Mouse (Mus musculus): ENCODE data around the gene Entpd8.

The Entpd8 gene

GRCm38 (mm10) chr2:25095109-25095850 is 15.2 kb downstream of the Entpd8 start, which contains the start of gene Noxa1:
Gene Noxa1, minus strand, starts transcription at chr2:25095149.
- DNase-seq (ENCODE audit: low spot score in 2 of 2) = no peak

- no peak for DNase-seq (ENCODE audit: low spot score in 2 of 2)
Measured at GRCm38 (mm10) chr2:25098005-25098615, 18.0 kb downstream of the Entpd8 start.

DNA sequence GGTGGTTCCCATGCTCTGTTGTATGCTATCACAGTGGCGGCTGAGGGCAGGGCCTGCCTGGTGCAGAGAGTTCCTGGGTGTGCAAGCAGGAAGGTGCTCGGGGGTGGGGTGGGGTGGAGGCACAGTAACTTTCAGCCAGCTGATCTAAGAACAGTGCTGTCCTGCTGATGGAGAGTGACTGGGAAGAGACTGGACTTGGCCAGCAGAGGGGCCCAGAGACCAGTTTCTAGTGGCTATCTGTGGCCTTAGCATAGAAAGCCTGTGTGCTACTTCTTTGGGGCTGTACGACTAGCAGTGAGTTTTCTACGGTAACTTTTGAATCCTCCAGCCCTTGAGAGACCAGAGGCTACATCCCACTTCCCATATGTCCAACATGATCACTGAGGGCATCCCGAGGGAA is 18.9 kb downstream of the Entpd8 start:
- no peak for DNase-seq (ENCODE audit: low spot score in 2 of 2)

DNA sequence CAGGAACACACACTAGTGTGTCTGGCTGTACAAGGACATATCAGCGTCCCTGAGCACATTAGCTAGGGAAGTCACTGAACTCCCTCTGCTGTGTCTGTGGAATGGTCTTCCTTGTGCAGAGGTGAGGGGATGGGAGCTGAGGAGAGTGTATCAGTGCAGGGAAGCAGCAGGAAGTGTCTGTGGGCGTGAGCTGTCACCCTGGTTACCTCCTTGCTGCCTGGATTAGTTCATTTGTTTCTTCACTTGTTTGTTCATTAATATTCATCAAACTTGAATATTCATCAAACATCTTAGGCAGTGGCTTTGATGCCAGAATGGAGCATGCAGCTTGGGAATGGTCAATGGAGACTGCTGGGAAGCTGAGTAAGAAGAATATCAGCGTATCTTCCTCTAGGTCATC is 19.6 kb downstream of the Entpd8 start:
- no peak for DNase-seq (ENCODE audit: low spot score in 2 of 2)

- DNase-seq (ENCODE audit: low spot score in 2 of 2) = no peak
Measured at GRCm38 (mm10) chr2:25104122-25104521, 24.0 kb downstream of the Entpd8 start.

GRCm38 (mm10) chr2:25106045-25106444 is 25.9 kb downstream of the Entpd8 start:
- DNase-seq (ENCODE audit: low spot score in 2 of 2) = no peak

DNA sequence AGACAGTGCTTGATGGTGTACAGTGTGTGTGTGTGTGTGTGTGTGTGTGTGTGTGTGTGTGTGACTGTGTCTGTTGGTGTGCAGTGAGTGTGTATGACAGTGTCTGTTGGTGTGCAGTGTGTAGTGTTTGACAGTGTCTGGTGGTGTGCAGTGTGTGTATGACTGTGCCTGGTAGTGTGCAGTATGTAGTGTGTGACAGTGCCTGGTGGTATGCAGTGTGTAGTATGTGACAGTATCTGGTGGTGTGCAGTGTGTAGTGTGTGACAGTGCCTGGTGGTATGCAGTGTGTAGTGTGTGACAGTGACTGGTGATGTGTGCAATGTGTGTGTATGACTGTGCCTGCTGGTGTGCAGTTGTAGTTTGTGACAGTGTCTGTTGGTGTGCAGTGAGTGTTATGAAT is 29.4 kb downstream of the Entpd8 start:
- DNase-seq (ENCODE audit: low spot score in 2 of 2) = no peak

DNA sequence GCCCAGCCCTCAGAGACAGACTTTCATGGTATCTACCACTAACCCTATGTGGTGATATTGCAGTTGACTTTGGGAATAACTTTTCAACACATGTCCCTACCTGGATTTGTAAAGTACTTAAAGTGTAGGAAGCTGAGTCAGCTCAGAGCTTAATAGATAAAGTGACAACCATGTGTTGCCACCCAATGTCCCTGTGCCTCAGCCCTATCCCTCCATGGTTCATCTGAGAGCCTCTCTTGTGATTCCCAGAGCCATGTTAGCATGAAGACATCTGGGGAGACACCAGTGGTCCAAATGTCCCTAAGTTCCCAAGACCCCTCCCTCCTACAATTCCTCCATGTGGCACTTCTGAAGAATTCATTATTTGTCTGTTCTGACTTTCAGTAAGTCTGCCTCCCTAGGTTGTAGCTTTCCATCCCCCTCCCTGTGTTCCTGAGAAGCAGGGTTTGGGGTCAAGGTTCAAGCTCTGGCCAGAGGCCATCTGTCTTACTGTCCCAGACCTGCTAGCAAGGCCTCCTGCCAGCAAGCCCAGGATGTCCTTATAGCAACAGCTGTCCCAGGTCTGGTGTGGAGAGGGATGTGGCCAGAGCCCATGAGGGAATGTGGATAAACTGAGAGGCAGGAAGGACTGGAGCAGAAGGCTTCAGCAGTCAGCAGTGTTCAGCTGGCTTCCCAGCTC is 30.5 kb downstream of the Entpd8 start:
- no peak for DNase-seq (ENCODE audit: low spot score in 2 of 2)

GRCm38 (mm10) chr2:25111184-25111791 is 31.2 kb downstream of the Entpd8 start:
- peak in 1 of 2 experiments; percentile 28 for DNase-seq (ENCODE audit: low spot score in 2 of 2)

- DNase-seq (ENCODE audit: low spot score in 2 of 2) = no peak
Measured at GRCm38 (mm10) chr2:25114308-25114707, 34.2 kb downstream of the Entpd8 start.

- DNase-seq (ENCODE audit: low spot score in 2 of 2) = no peak
Measured at GRCm38 (mm10) chr2:25115442-25115841, 35.3 kb downstream of the Entpd8 start.

- no peak for DNase-seq (ENCODE audit: low spot score in 2 of 2)
Measured at GRCm38 (mm10) chr2:25120963-25121362, 40.9 kb downstream of the Entpd8 start.

DNA sequence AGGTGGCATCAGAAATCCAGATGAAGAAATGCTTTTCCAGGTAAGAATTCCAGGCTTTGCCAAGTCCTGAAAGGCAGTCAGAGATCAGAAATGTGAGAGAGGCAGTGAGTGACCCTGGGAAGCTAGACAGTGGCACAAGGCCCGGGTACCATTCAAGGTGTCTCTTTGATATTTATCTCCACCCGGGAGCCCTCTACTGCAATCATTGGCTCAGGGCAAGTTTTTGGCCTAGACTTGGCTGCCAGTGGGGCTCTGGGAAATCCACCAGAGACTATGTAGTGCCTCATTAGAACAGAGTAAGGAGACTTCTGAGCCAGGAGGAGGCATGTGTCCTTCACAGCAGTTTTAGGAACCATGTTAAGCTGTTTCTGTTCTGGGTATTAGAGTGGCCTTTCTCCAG is 42.6 kb downstream of the Entpd8 start:
- no peak for DNase-seq (ENCODE audit: low spot score in 2 of 2)

DNA sequence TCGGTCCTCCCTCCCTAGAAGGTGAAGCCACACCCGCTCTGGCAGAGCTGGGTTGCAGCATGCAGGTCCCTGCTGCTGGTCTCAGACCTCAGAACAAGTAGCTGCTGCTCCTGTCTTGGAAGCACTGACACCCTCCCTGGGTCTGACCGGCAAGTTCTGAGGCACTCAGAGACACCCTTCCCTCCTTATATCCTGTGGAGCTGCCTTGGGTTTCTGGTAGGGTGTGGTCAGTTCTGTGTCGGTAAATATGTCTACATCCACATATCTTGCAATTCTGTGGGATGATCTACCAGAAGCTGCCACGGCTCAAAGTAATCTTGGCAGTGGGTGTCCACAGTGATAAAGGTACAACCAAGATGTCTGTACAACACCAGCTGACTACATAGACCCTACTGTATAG is 43.4 kb downstream of the Entpd8 start:
- no peak for DNase-seq (ENCODE audit: low spot score in 2 of 2)

DNA sequence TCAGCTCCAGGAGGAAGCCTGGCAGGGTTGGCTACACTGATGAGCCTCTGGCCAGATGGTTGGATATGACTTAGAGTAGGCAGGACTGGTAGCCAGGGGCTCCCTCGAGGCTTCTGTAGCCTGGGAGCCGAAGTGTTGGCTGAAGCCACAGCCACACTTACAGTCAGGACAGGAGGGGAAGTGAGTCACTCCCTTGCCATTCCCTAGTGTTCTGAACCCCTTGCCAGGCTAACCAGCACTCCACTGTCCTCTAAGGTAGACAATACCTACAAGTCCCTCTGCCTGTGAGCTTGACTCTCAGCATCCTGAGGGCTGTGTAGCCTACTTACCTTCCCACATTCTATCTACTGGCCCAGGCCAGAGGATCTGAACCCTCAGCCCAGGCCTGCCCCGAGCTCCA is 44.3 kb downstream of the Entpd8 start:
- no peak for DNase-seq (ENCODE audit: low spot score in 2 of 2)

GRCm38 (mm10) chr2:25125146-25125545 is 45.0 kb downstream of the Entpd8 start:
- DNase-seq (ENCODE audit: low spot score in 2 of 2) = no peak

DNA sequence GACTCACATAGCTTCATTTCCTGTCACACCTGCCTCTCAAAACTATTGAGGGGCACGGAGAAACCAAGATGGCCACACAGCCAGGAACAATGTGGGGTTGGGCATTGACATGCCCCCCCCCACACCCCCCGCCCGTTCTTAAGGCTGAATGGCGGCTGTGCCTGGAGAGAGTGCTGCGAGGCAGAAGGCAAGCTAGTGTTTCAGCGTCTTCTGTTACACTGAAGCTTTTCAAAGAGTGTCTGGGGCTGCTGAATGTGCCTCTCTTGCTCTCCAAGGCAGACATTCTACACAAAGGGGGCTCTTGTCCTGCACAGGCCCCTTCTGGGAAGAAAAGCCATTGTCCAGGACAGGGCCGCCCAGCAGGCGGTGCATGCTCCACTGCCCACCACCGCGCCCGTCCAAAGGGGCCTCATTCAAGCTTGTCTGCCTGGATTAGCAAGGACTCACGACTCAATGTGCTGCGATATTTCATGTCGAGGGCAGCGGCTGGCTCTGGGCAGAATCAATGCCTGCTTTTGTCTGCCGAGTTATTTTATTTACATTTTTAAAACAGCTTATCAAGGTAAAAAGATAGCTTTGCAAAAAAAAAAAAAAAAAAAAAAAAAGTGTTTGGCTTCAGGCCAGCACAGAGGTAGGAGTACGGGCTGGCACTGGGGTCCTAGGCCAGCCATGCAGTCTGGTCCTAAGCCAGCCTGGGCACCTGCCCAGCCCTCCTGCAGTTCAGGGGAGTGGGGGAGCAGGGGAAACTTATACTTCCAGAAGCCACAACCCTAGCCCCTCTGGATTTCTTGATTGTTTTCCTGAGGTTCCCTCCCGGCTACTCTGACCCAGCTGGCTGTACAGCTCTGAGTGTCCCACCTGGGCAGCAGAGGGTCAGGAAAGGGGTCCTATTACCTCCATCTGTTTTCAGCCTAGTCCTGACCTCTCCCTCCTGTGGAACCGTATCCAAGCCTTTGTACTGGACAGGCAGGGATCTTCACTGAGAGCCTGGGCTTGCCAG is 46.2 kb downstream of the Entpd8 start:
- no peak for DNase-seq (ENCODE audit: low spot score in 2 of 2)

DNA sequence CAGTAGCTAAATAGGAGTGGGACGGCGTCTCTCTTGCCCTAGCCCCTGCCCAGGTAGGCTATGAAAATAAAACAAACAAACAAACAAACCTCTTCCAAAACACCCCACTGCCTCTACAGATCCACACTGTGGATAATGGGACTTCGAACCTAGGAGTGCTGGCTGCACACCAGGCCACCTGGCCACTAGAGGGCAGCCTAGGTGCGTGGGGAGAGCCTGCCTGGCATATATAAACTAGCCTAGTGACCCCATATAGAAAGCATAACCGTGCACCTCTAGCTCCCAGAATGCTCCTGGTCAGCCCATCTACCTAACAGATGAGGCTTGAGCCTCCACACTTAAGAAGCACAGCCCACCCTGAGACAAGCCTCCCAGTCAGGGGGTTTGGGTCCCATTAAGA is 47.1 kb downstream of the Entpd8 start:
- DNase-seq (ENCODE audit: low spot score in 2 of 2) = peak; percentile 41 to 49

DNA sequence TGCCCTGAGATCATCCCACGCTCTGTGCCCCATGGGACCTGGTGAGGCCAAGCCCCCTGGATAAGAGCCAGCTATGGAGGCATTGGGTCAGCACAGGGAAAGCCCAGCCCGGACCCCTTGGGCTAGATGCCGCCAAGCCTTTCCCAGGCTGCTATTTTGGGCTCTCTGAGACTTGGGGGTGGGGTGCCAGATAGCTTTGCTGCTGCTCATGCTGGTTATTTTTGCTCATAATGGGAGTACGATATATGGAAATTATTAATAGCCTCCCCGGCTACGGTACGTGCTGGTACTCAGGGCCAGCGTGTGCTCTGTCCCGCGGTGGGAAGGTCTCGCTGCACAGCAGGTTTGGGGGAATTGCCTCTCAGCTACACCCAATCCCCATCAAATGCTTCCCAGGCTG is 48.0 kb downstream of the Entpd8 start:
- DNase-seq (ENCODE audit: low spot score in 2 of 2) = no peak

DNA sequence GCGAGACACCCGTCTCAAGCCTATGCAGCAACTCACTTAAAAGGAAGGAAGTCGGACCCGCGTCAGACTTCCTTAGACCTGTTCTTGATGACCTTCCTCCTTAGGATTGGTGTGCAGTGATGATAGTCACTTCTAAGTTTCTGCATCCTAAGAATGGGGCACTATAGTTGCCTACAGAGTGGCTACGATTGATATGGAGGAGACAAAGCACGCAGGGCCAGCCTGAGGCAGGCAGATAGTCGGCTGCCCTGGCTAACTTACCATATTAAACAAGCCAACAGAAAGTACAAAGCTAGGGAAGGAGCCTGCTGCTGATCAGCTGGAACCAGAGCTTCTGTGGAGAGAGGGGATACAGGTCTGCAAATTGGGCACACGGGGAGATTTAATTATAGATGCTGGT is 51.5 kb downstream of the Entpd8 start:
- no peak for DNase-seq (ENCODE audit: low spot score in 2 of 2)

Data from urinary bladder, adult 18-20 months (tissue).